Mouse (Mus musculus): ENCODE measurements around the gene Nudt21. TPM values are rescaled to one million over a fixed set of nuclear protein-coding genes. Genes with fewer than 3 reads are reported as not detected.

The Nudt21 gene
- polyA plus RNA-seq, 1 experiment: 108 TPM

- TF ChIP-seq CTCF (IDR thresholded peaks at IDR 0.05; ENCODE audit: borderline replicate concordance, insufficient read depth, low read length) (no peak), POLR2A (IDR thresholded peaks at IDR 0.05; ENCODE audit: low read depth, low read length) (no peak)
- Histone ChIP-seq H3K4me1 (ENCODE audit: control insufficient read depth, insufficient read depth, low read length) (no peaks in the 10 kb centered on the region), H3K4me3 (ENCODE audit: insufficient read depth, low read length) (no peak overlapping the region), H3K27ac (ENCODE audit: insufficient read depth, low read length) (no peak overlapping the region)
Measured at GRCm38 (mm10) chr8:93974602-93975186, 62.1 kb downstream of the Nudt21 start.

DNA sequence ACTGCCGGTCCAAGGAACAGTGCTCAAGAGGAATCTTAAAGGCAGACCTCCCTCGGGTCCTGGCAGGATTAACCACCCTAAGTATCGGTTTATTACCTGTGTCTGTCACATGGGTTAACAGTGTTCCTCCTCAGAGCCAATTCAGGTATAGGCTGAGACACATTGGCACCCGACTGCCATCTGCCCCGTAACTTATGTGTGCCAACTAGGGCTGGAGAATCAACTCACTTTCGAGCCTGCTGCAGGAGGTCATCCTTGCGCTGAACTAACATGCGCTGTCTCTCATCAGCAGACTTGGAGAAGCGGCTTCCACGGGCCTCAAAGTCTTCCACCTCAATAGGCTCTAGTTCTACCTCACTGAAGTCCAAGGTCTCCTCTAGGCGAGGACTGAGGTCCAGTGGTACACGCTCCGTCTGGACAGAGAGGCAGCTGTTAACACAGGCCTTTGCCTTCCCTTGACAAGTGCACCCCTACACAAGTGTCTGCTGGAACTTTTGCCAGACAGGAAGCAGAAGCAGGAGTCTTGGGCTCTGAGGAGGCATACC lies 62.9 kb downstream of the Nudt21 start:
- H3K27ac ChIP-seq (ENCODE audit: insufficient read depth, low read length): no peak overlapping the region
- TF ChIP-seq CTCF (IDR thresholded peaks at IDR 0.05; ENCODE audit: borderline replicate concordance, insufficient read depth, low read length) (no peak), POLR2A (IDR thresholded peaks at IDR 0.05; ENCODE audit: low read depth, low read length) (no peak)
- no peak overlapping the region for H3K4me3 ChIP-seq (ENCODE audit: insufficient read depth, low read length)

GRCm38 (mm10) chr8:93972971-93973734 lies 63.7 kb downstream of the Nudt21 start:
- Histone ChIP-seq H3K4me3 (ENCODE audit: insufficient read depth, low read length) (no peak overlapping the region), H3K27ac (ENCODE audit: insufficient read depth, low read length) (no peak overlapping the region), H3K4me1 (ENCODE audit: control insufficient read depth, insufficient read depth, low read length) (no peaks in the 10 kb centered on the region)
- TF ChIP-seq CTCF (IDR thresholded peaks at IDR 0.05; ENCODE audit: borderline replicate concordance, insufficient read depth, low read length): no peak
- TF ChIP-seq POLR2A (IDR thresholded peaks at IDR 0.05; ENCODE audit: low read depth, low read length): no peak

More for the DNA sequence above, 62.9 kb downstream of the Nudt21 start:
- no peaks in the 10 kb centered on the region for H3K4me1 ChIP-seq (ENCODE audit: control insufficient read depth, insufficient read depth, low read length)

DNA sequence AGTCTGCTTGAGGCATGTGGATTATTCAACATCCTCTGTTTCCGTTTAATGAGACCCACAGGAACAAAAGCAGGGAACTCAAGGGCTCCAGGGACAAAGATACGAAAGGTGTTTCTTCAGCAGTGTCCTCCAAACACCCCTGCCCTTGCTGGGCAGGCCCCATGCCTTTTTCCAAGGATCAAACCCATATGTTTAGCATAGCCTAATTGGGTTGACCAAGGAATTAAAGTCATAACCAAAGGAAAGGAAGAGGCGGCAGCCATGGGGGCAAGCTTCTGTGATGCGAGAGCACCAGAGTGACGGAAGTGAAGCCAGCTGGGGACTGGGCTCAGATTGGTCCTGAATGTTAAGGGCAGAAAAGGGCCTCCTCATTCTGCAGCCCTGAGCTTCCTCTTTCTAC lies 64.6 kb downstream of the Nudt21 start:
- Histone ChIP-seq H3K4me1 (ENCODE audit: control insufficient read depth, insufficient read depth, low read length) (no peaks in the 10 kb centered on the region), H3K27ac (ENCODE audit: insufficient read depth, low read length) (no peak overlapping the region), H3K4me3 (ENCODE audit: insufficient read depth, low read length) (no peak overlapping the region)
- TF ChIP-seq CTCF (IDR thresholded peaks at IDR 0.05; ENCODE audit: borderline replicate concordance, insufficient read depth, low read length) (no peak), POLR2A (IDR thresholded peaks at IDR 0.05; ENCODE audit: low read depth, low read length) (no peak)

DNA sequence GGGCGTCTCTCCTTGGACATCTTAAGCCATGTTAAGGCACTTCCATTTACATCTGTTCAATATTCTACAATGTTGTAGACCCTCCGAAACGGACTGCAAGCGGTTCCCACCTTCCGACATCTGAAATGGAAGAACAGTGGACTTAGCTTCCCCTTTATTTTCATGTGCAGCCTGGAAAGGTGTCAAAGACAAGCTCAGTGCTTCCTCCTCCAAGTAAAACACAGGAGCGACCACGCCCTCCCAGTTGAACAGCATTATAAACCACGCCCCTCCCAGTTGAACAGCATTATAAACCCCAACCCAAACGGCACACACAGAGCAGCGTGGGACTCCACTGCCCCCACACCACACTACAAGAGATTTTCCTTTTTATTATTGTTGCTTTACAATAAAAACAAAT lies 65.4 kb downstream of the Nudt21 start:
- Histone ChIP-seq H3K4me3 (ENCODE audit: insufficient read depth, low read length) (no peak overlapping the region), H3K4me1 (ENCODE audit: control insufficient read depth, insufficient read depth, low read length) (no peaks in the 10 kb centered on the region)
- TF ChIP-seq CTCF (IDR thresholded peaks at IDR 0.05; ENCODE audit: borderline replicate concordance, insufficient read depth, low read length): no peak
- TF ChIP-seq POLR2A (IDR thresholded peaks at IDR 0.05; ENCODE audit: low read depth, low read length): no peak

DNA sequence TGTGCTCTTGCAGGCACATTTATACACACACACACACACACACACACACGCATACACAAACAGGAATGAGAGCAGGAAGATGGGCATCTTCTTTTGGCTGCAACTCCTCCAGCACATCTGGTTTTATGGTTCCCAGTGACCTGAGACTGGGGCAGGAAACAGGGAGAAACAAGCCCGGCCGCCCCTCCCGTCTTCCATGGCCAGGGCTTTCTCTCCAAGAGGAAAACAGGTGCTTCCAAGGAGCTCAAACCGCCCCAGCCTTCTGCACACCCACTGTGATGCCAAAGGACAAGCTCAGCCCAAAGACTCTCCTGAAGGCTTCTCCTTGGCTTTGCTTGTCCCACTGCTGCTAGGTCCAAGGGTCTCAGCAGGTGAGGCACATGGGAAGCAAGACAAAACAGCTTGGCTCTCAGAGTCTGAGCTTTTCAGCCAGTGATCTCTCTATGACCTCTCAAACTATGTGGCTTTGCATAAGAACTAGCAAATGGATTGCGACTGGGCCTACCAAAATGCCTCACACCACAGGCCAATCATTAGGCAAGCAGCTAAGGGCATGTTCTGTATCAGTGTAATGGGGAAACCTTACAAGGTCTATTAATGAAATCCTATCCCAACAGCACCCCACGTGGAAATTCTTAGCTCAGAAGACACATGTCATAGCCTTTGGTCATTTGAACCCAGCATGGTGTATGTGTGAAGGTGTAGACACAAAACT lies 67.0 kb downstream of the Nudt21 start:
- Histone ChIP-seq H3K4me1 (ENCODE audit: control insufficient read depth, insufficient read depth, low read length) (no peaks in the 10 kb centered on the region), H3K27ac (ENCODE audit: insufficient read depth, low read length) (no peak overlapping the region), H3K4me3 (ENCODE audit: insufficient read depth, low read length) (no peak overlapping the region)
- TF ChIP-seq POLR2A (IDR thresholded peaks at IDR 0.05; ENCODE audit: low read depth, low read length) (no peak), CTCF (IDR thresholded peaks at IDR 0.05; ENCODE audit: borderline replicate concordance, insufficient read depth, low read length) (no peak)

More for the DNA sequence above, 65.4 kb downstream of the Nudt21 start:
- no peak overlapping the region for H3K27ac ChIP-seq (ENCODE audit: insufficient read depth, low read length)

DNA sequence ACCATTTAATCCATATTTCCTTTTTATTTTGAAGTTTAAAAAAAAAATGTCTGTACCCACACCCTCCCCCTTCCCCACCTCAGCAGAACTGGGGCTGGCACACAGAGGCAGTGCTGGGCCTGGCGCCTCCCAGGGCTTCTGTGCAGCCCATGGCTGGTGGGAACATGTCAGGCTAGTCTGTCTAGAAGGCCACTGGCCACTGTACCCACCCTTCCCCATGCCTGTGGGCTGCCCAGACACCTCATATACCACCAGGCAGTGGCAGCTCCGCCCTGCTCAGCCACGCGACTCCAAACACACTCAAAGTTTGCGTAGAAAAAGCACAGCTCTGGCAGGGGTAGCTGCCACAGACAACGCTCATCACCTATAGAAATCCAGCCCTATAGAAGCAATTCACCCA lies 68.5 kb downstream of the Nudt21 start:
- TF ChIP-seq CTCF (IDR thresholded peaks at IDR 0.05; ENCODE audit: borderline replicate concordance, insufficient read depth, low read length) (no peak), POLR2A (IDR thresholded peaks at IDR 0.05; ENCODE audit: low read depth, low read length) (no peak)
- Histone ChIP-seq H3K4me3 (ENCODE audit: insufficient read depth, low read length) (no peak overlapping the region), H3K27ac (ENCODE audit: insufficient read depth, low read length) (no peak overlapping the region), H3K4me1 (ENCODE audit: control insufficient read depth, insufficient read depth, low read length) (no peaks in the 10 kb centered on the region)

Other genes starting within 250 kb of the Nudt21 start
- 11.9 and 19.8 TPM in 2 replicates for gene Gnao1, start 227.1 kb downstream of the Nudt21 start, polyA plus RNA-seq (2011; ENCODE audit: insufficient read length, low read depth, missing spikeins)
- gene Amfr, start 24.2 kb downstream of the Nudt21 start, polyA plus RNA-seq (2011; ENCODE audit: insufficient read length, low read depth, missing spikeins): 91.0 and 96.3 TPM in 2 replicates
- 23.1 and 27.8 TPM in 2 replicates for gene Ogfod1, start 167 bp upstream of the Nudt21 start, polyA plus RNA-seq (2011; ENCODE audit: insufficient read length, low read depth, missing spikeins)
- gene Bbs2, start 61.9 kb upstream of the Nudt21 start, polyA plus RNA-seq (2011; ENCODE audit: insufficient read length, low read depth, missing spikeins): 4.7 and 8.7 TPM in 2 replicates
- not detected in 2 replicates for gene Mt4, start 100.2 kb upstream of the Nudt21 start, polyA plus RNA-seq (2011; ENCODE audit: insufficient read length, low read depth, missing spikeins)
- gene Mt3, start 115.6 kb upstream of the Nudt21 start, polyA plus RNA-seq (2011; ENCODE audit: insufficient read length, low read depth, missing spikeins): 3.3 TPM in 1 of 2 replicates, not detected in the other
- 199 and 340 TPM in 2 replicates for gene Mt2, start 135.6 kb upstream of the Nudt21 start, polyA plus RNA-seq (2011; ENCODE audit: insufficient read length, low read depth, missing spikeins)
- gene Mt1, start 142.1 kb upstream of the Nudt21 start, polyA plus RNA-seq (2011; ENCODE audit: insufficient read length, low read depth, missing spikeins): 435 and 525 TPM in 2 replicates
- 58.2 and 65.0 TPM in 2 replicates for gene Nup93, start 177.5 kb upstream of the Nudt21 start, polyA plus RNA-seq (2011; ENCODE audit: insufficient read length, low read depth, missing spikeins)